Mouse (Mus musculus) ES-E14 (cell line): ENCODE measurements at regions not wholly inside any gene's neighbourhood (a gene's known extent, or its start where the extent isn't known, plus 50 kb on each side); places are given as distances from the start of the nearest gene placed in this dataset.

Experiments used
- DNase-seq: peaks from one replicate; pipeline ENCODE4 v3.0.0-alpha.2; 2013; ENCODE audit warnings: low read depth, low spot score
- H3K27ac ChIP-seq: 2 replicates; pipeline ENCODE4 v1.5.1; 2012; ENCODE audit warnings: low read depth, mild to moderate bottlenecking, low read length, moderate library complexity, mixed read lengths; ENCODE audit not compliant: poor library complexity, insufficient read depth, severe bottlenecking
- H3K36me3 ChIP-seq: 2 replicates; pipeline ENCODE4 v1.6.1; 2012; ENCODE audit warnings: mild to moderate bottlenecking, low read length, moderate library complexity, mixed read lengths; ENCODE audit not compliant: control insufficient read depth, poor library complexity, insufficient read depth, severe bottlenecking
- H3K4me1 ChIP-seq, 2 experiments: fragments of 150-350 bp in 1 of 2; sonication (generic) in 1 of 2; 2 replicates each; pipeline ENCODE4 v1.6.1; 2012; ENCODE audit warnings: low read length in 2 of 2, mild to moderate bottlenecking in 1 of 2, mixed read lengths in 1 of 2; ENCODE audit not compliant: control insufficient read depth in 2 of 2, insufficient read depth in 2 of 2, poor library complexity in 1 of 2
- H3K4me3 ChIP-seq, 2 experiments: fragments of 150-350 bp in 1 of 2; sonication (generic) in 1 of 2; 2 replicates each; pipeline ENCODE4 v1.5.1; 2012; ENCODE audit warnings: low read length in 2 of 2, low read depth in 1 of 2, mild to moderate bottlenecking in 1 of 2, mixed read lengths in 1 of 2; ENCODE audit not compliant: insufficient read depth in 1 of 2, poor library complexity in 1 of 2, severe bottlenecking in 1 of 2
- H3K9ac ChIP-seq: 2 replicates; pipeline ENCODE4 v1.6.1; 2012; ENCODE audit warnings: low read depth, mild to moderate bottlenecking, low read length, mixed read lengths; ENCODE audit not compliant: poor library complexity, insufficient read depth, severe bottlenecking
- H3K9me3 ChIP-seq: fragments of 150-350 bp; sonication (generic); 2 replicates; pipeline ENCODE4 v1.6.1; 2012; ENCODE audit warnings: low read depth, mild to moderate bottlenecking, low read length; ENCODE audit not compliant: control insufficient read depth, insufficient read depth
- CHD2 ChIP-seq: IDR thresholded peaks from 2 replicates; pipeline ENCODE4 v1.6.1; 2014; ENCODE audit warnings: mild to moderate bottlenecking, low read depth, low read length, inconsistent platforms
- HCFC1 ChIP-seq: IDR thresholded peaks from 2 replicates; pipeline ENCODE4 v1.6.1; 2012; ENCODE audit warnings: low read length, inconsistent platforms, borderline replicate concordance; ENCODE audit not compliant: insufficient read depth
- MAFK ChIP-seq: IDR thresholded peaks from 2 replicates; pipeline ENCODE4 v1.6.1; 2014; ENCODE audit warnings: mild to moderate bottlenecking, low read depth, low read length, inconsistent platforms; ENCODE audit not compliant: insufficient read depth
- ZC3H11A ChIP-seq: IDR thresholded peaks from 2 replicates; pipeline ENCODE4 v1.6.1; 2012; ENCODE audit warnings: low read depth, mild to moderate bottlenecking, inconsistent platforms, low read length, borderline replicate concordance
- ZNF384 ChIP-seq: IDR thresholded peaks from 2 replicates; pipeline ENCODE4 v1.6.1; 2012; ENCODE audit warnings: low read depth, low read length, inconsistent platforms
- in situ Hi-C, 2 experiments: fragments of 600-800 bp; cut with MboI; formaldehyde crosslinking; loops; one replicate each; pipeline ENCODE4 v1.15.1; 2025; ENCODE audit warnings: low sequenced_read_pairs in 2 of 2, inconsistent platforms in 1 of 2; ENCODE audit not compliant: unreplicated experiment in 2 of 2

DNA sequence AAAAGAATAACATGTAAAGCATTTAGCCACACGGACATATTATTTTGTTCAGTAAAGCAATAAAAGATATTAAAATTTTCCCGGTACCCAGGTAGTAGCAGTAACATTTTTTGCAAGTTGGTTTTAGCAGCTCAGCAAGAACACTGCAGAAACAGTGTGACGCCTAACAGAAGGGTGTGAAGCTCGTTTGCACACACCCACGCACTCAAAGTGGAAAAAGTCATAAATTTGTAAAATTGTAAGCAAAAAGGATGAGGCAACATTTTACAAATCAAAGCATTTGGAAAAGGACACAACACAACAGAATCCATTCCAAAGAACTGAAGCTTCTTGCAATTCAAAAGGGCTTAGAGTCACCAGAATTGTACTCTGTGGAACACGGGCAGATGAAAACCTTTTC lies 1053.6 kb upstream of the Celf2 start:
- Histone ChIP-seq H3K9ac (no peak overlapping the region), H3K9me3 (no peaks in the 10 kb centered on the region), H3K27ac (no peak overlapping the region), H3K36me3 (no peaks in the 10 kb centered on the region), H3K4me1 (no peaks in the 10 kb centered on the region), H3K4me3 (no peak overlapping the region)
- TF ChIP-seq MAFK (no peak), CHD2 (no peak), ZNF384 (no peak), HCFC1 (no peak), ZC3H11A (no peak)
- in situ Hi-C loops = no loop called here
- DNase-seq = no peak

DNA sequence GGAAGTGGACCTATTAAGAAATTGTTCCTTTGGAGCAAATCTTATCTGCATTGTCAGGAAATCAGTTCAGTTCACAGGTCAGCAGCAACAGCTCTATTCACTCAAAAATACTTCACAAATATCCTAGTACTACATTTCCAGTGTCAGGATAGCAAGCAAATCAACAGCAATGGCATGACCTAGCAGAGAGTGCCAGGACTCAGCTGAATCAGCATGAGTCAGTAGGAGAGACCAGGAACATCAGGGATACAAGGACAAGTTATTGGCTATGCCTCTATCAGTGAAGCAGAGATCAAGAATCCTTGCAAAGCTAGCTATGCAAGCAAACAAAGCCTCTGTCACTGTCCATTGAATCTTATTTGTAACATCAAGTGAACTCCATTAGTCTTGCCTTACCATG lies 1036.8 kb upstream of the Celf2 start:
- Histone ChIP-seq H3K27ac (no peak overlapping the region), H3K36me3 (no peaks in the 10 kb centered on the region), H3K9ac (no peak overlapping the region), H3K9me3 (no peaks in the 10 kb centered on the region), H3K4me1 (no peaks in the 10 kb centered on the region), H3K4me3 (no peak overlapping the region)
- in situ Hi-C loops = no loop called here
- DNase-seq = no peak
- TF ChIP-seq MAFK (no peak), ZC3H11A (no peak), CHD2 (no peak), HCFC1 (no peak), ZNF384 (no peak)

DNA sequence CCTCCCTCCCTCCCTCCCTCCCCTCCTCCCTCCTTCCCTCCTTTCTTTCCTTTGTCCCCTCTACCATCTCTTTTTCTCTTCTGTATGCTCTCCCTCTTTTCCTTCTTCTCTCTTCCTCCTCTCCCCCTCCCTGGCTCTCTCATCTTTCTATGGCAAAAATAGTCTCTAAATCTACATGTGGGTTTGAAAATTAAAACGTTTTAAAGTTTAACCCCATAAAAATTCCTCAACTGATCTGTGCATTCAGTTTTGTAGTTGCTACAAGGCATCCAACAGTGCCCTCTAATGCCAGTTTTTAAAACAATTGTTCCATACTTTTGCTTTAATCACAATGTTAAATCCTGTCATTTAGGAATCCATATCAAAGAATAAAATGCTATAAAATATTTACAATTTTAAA lies 1027.5 kb upstream of the Celf2 start:
- H3K27ac ChIP-seq = no peak overlapping the region
- H3K36me3 ChIP-seq = no peaks in the 10 kb centered on the region
- H3K9me3 ChIP-seq = no peaks in the 10 kb centered on the region
- H3K4me3 ChIP-seq = no peak overlapping the region
- TF ChIP-seq ZNF384 = no peak
- no peak for TF ChIP-seq ZC3H11A
- TF ChIP-seq CHD2 = no peak
- TF ChIP-seq MAFK = no peak
- TF ChIP-seq HCFC1 = no peak
- no peak for DNase-seq
- no peaks in the 10 kb centered on the region for H3K4me1 ChIP-seq
- no peak overlapping the region for H3K9ac ChIP-seq
- in situ Hi-C loops = no loop called here

DNA sequence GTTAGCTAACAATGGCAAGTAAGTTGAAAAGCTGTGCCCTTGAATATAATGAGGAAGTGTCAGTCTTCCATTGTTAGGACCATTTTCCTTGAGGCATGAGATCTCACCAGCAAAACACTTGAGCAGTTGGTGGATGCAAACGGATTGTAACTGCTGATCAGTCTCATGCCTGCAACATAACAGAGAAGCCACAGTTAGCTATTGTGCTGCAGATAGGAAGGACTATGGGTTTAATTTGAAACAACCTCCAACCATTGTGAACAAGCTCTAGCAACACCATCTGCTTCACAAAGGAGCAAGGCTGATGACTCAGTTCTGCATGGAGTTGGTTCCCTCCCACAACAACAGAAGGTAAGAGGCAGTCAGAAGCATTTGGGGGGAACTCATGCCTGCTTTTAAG lies 989.1 kb upstream of the Celf2 start:
- H3K9ac ChIP-seq = no peak overlapping the region
- DNase-seq = peak; percentile 33
- peaks cover 0 to 9% of the 10 kb centered on the region in 2 experiments; a peak in 2 of 4 replicates for H3K4me1 ChIP-seq
- in situ Hi-C loops = no loop called here
- H3K27ac ChIP-seq = no peak overlapping the region; the same call in 1 of the 2 replicates
- no peaks in the 10 kb centered on the region for H3K9me3 ChIP-seq
- H3K36me3 ChIP-seq = no peaks in the 10 kb centered on the region
- no peak for TF ChIP-seq HCFC1
- TF ChIP-seq MAFK = 0 out of 2 replicates have a peak, but pooled peaks have one; percentile 14
- no peak for TF ChIP-seq ZNF384
- TF ChIP-seq CHD2 = no peak
- no peak overlapping the region for H3K4me3 ChIP-seq

DNA sequence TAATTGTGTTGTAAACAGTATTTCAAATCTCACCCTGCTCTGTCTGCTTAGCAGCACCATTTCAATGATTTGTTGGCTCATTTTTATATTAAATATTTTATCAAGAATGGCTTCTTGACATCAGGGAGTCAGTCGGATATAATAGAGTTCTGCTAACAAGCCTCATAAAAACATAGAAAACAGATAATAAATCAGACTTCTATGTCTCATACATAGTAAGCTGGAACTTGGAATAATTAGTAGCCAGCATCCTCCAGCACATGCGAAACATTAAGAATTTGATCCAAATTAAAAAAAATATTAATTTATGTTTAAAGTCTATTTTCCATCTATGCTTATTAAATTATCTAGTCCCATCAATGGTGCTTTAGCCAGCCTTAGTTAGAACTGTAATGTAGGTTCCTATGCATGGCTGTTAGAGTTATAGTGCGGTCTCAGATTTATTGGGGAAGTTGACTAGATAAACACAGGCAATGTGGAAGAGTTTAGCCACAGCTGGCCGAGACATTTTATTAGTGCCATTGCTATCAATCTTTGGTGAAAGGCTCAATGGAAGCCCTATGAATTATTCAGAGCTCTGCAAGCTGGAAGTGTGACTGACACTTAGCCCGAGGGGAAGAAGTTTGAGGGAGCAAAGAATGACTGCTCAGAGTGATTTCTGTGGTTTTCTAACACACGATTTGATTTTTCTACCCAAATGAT lies 968.6 kb upstream of the Celf2 start:
- in situ Hi-C loops = no loop called here
- H3K36me3 ChIP-seq = no peaks in the 10 kb centered on the region
- H3K27ac ChIP-seq = no peak overlapping the region
- no peak overlapping the region for H3K9ac ChIP-seq
- H3K4me1 ChIP-seq = no peaks in the 10 kb centered on the region
- no peak for TF ChIP-seq ZC3H11A
- no peak for TF ChIP-seq CHD2
- TF ChIP-seq HCFC1 = no peak
- TF ChIP-seq MAFK = no peak
- TF ChIP-seq ZNF384 = no peak
- no peak for DNase-seq
- H3K9me3 ChIP-seq = no peaks in the 10 kb centered on the region
- H3K4me3 ChIP-seq = no peak overlapping the region
